Mouse (Mus musculus) limb, embryonic 15.5 days (tissue): Measurements from ENCODE around the gene Txnrd2. TPM values are rescaled to one million over a fixed set of nuclear protein-coding genes. Genes with fewer than 3 reads are reported as not detected.

Experiments used
- ATAC-seq: fragments of 200-750 bp; cut with Nextera tagmentation; 2 replicates; pipeline ENCODE4 v1.8.0; 2017; ENCODE audit warnings: low read depth, moderate TSS enrichment; ENCODE audit not compliant: insufficient number of reproducible peaks, low FRiP score, low TSS enrichment
- H3K27ac ChIP-seq: fragments of 300-500 bp; sonication (generic); 2 replicates; pipeline ENCODE4 v1.5.1; 2015; ENCODE audit warnings: moderate library complexity, mild to moderate bottlenecking, inconsistent platforms
- H3K27me3 ChIP-seq: fragments of 300-500 bp; sonication (generic); 2 replicates; pipeline ENCODE4 v1.6.1; 2015; ENCODE audit warnings: inconsistent platforms
- H3K36me3 ChIP-seq: fragments of 300-500 bp; sonication (generic); 2 replicates; pipeline ENCODE4 v1.6.1; 2015; ENCODE audit warnings: inconsistent platforms
- H3K4me1 ChIP-seq: fragments of 300-500 bp; sonication (generic); 2 replicates; pipeline ENCODE4 v1.6.1; 2015; ENCODE audit warnings: inconsistent platforms
- H3K4me2 ChIP-seq: fragments of 300-500 bp; sonication (generic); 2 replicates; pipeline ENCODE4 v1.6.1; 2015; ENCODE audit warnings: mild to moderate bottlenecking, inconsistent platforms
- H3K4me3 ChIP-seq: fragments of 300-500 bp; sonication (generic); 2 replicates; pipeline ENCODE4 v1.5.1; 2015; ENCODE audit warnings: mild to moderate bottlenecking, inconsistent platforms
- H3K9ac ChIP-seq: fragments of 300-500 bp; sonication (generic); 2 replicates; pipeline ENCODE4 v1.6.1; 2015; ENCODE audit warnings: inconsistent platforms
- H3K9me3 ChIP-seq: fragments of 300-500 bp; sonication (generic); 2 replicates; pipeline ENCODE4 v1.6.1; 2016; ENCODE audit warnings: inconsistent platforms
- WGBS: fragments of 180-500 bp; shearing (Covaris S2); methylation state at CpG from one replicate; pipeline ENCODE4 v1.1.7; 2015; 5-methylcytosine and 5-hydroxymethylcytosine counted together
- polyA plus RNA-seq: library from polyadenylated mRNA; unstranded; fragments of >200 nt; fragmentation: Nextera tagmentation; extraction: Ambion mirVana; gene quantifications from 2 replicates; pipeline ENCODE4 v1.2.1, GENCODE M21; 2015

Txnrd2 gene
- polyA plus RNA-seq, 1 experiment from 2014 or later: 16.8 TPM

DNA sequence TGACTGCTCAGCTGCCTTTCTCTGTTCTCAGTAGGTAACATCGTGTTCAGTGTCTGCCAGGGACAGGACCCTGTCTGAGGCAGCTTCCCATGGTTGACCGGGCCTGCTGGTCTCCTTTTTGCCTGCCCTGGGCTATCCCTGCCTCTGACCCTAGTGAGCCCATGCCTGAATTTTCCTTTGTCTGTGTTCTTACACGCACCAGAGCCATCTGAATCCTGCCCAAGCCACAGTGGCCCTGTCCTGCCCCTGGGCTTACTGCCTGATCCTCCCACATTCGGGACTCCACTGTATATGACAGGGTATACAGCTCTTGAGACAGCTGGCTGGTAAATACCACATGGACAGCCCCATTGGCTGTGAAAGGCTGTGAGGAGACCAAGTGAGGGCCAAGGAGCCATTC, 16.4 kb upstream of the Txnrd2 start:
- H3K9me3 ChIP-seq: no peaks in the 10 kb centered on the region
- H3K27me3 ChIP-seq: no peaks in the 10 kb centered on the region
- no peak overlapping the region for H3K4me2 ChIP-seq
- H3K4me1 ChIP-seq: peaks cover 15% of the 10 kb centered on the region
- ATAC-seq: no peak
- no peak overlapping the region for H3K4me3 ChIP-seq
- H3K36me3 ChIP-seq: peaks cover 68% of the 10 kb centered on the region
- WGBS: 68% methylated on average over 4 of the region's 4 CpGs
- no peak overlapping the region for H3K9ac ChIP-seq
- no peak overlapping the region for H3K27ac ChIP-seq

DNA sequence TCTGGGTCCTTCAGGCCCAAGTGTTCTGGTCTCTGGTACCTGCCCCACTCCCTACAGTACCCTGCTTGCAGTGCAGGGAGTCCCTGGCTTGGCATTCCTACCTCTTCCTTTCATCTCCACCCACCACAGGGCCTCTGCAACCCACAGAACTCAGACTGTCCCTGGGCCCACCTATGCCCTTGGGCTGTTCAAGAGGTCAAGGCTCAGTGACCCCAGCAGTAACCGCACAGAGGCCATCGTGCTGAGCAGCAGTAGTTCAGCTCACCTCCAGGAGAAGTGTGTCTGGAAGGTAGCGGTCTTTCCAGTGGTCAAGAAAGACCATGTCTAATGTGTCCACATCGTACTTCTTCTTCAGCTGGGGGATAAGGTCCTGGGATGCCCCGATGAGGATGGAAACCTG, 15.8 kb upstream of the Txnrd2 start:
- WGBS: 75% methylated on average over 5 of the region's 5 CpGs
- ATAC-seq: no peak
- H3K4me1 ChIP-seq: peaks cover 14% of the 10 kb centered on the region
- H3K4me2 ChIP-seq: no peak overlapping the region
- H3K4me3 ChIP-seq: no peak overlapping the region
- H3K9ac ChIP-seq: no peak overlapping the region
- H3K36me3 ChIP-seq: peaks cover 64% of the 10 kb centered on the region
- no peaks in the 10 kb centered on the region for H3K9me3 ChIP-seq
- no peak overlapping the region for H3K27ac ChIP-seq
- H3K27me3 ChIP-seq: no peaks in the 10 kb centered on the region

DNA sequence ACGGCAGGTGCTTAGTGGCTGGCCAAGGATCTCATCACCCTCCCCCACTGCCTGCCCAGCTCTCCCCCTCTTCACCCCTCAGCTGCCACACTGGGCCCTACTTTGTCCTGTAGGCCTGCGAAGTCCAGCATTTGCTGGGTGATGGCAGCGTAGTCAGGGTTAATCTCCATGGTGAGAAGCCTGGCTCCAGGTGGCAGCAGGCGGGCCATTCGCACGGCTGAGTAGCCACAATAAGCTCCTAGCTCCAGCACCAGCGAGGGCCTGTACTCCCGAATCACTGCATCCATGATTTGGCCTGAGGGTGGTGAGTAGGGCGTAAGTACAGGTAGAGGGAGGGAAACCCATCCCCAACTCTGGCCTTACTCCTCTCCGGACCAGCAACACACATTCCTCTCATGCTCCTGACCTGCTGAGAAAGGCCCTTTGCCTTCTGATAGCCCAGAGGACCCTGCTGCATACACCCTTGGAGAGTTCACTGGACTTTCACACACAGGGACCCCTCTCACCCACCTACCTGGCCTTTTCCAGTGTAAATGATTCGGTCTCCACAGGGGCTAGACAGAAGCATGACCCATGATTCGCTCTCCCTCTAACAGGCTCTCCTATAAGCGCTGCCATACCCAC, 15.0 kb upstream of the Txnrd2 start:
- H3K27ac ChIP-seq: no peak overlapping the region
- no peaks in the 10 kb centered on the region for H3K27me3 ChIP-seq
- ATAC-seq: no peak
- WGBS: 78% methylated on average over 13 of the region's 13 CpGs
- H3K36me3 ChIP-seq: peaks cover 65% of the 10 kb centered on the region
- peaks cover 11% of the 10 kb centered on the region; the same call in 1 of the 2 replicates for H3K4me1 ChIP-seq
- no peak overlapping the region for H3K4me3 ChIP-seq
- no peak overlapping the region for H3K4me2 ChIP-seq
- H3K9ac ChIP-seq: no peak overlapping the region
- H3K9me3 ChIP-seq: no peaks in the 10 kb centered on the region

DNA sequence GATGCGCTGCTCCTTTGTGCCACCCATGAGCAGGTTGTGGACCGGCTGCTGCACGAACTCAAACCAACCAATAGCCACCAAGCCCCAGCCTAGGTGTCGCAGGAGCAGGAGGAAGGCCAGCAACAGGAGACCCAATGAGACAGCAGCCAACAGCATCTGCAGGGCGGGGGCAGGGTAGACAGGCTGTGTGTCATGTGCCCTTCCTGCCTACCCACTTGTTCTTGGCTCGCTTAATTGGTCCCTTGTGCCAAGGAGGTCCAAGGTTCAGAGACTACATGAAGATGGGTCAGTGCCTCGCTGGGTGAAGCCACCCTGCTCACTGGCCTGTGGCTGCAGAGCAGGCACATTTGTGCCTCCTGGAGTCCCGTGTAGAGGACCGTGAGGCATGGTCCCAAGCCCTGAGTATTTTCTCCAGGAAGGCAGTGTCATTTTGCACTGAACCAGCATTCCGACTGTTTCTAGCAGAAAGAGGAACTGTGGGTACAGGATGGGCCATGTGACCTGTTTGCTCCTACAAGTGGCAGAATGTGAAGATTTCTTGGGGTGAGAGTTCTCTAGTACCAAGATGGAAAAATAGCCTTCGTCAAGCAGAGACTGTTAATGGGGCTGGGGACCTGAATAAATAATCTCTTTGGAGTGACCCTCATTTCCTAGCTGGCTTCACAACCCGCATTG, 14.2 kb upstream of the Txnrd2 start:
- no peak overlapping the region for H3K4me3 ChIP-seq
- no peaks in the 10 kb centered on the region for H3K27me3 ChIP-seq
- 78% methylated on average over 12 of the region's 12 CpGs for WGBS
- peaks cover 63% of the 10 kb centered on the region for H3K36me3 ChIP-seq
- H3K4me1 ChIP-seq: peaks cover 16% of the 10 kb centered on the region
- H3K9me3 ChIP-seq: no peaks in the 10 kb centered on the region
- no peak overlapping the region for H3K4me2 ChIP-seq
- ATAC-seq: no peak
- H3K9ac ChIP-seq: no peak overlapping the region
- H3K27ac ChIP-seq: no peak overlapping the region; the same call in 1 of the 2 replicates

DNA sequence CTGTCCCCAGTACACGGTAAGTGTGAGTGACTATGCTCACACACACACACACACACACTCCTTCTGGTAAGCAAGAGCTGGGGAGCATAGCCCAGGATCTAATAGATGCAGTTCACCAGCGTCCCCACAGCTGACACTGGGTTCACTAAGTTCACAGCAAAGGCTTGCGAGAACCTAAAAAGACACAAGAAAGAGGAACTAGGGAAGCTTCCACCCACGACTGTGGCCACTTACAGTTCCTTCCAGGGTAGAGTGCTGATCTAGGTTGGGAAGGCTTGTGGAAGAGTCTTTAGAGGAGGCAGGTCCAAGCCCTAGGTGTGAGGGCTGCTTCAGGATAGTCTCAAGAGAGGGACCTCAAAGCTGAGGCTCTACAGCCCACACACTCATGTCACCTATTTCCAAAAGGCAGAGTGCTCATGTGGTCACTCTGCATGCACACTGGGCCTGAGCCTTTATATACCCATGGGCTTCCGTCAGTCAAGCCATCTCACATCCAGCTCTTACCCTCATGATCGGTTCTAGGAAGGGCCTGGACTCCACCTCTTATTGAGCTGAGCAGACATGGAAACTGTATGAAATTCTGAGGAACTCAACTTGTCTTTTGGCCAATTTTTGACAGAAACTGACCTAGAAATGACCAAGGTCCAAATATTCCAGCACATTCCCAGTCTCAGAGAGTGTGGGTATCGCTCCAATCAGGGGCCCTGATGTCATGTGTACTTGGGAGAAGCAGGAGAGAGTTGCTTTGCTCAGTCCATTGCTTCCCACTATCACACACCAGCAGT, 13.0 kb upstream of the Txnrd2 start:
- H3K27me3 ChIP-seq: no peaks in the 10 kb centered on the region
- H3K4me1 ChIP-seq: peaks cover 11% of the 10 kb centered on the region
- no peak overlapping the region for H3K9ac ChIP-seq
- H3K9me3 ChIP-seq: no peaks in the 10 kb centered on the region
- H3K27ac ChIP-seq: no peak overlapping the region
- no peak for ATAC-seq
- no peak overlapping the region for H3K4me3 ChIP-seq
- 86% methylated on average over 7 of the region's 7 CpGs for WGBS
- H3K36me3 ChIP-seq: peaks cover 60% of the 10 kb centered on the region
- H3K4me2 ChIP-seq: no peak overlapping the region

DNA sequence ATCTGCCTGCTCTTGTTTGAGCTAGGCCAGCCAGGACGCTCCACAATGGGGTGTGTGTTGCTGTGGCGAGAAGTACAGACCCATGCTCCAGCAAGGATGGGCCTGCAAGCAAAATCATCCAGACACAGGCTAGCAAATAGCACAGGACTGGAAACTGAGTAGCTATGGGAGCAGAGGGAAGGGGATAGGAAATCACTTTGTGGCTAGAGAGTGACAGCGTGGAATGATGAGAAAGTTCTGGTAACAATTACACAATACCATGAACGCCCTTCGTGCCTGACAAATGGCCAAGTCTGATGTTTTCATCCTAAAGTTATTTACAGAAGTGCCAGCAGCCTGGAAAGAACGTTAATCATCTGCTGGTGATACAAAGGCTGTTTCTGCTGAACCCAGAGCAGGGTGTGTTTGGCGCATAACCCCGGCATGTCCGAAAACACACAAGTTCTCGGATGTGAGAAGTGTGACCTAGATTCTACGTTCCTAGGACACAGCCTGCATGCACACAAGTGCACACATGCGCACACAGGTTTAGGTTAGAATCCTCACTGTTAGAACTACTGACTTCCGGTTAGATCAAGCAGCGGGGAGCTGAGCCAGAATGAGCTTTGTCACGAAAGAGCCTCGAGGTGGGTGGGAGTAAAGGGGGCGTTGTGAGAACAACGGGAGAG, 10.0 kb upstream of the Txnrd2 start:
- 43% methylated on average over 18 of the region's 18 CpGs for WGBS
- Histone ChIP-seq H3K4me2 (no peak overlapping the region), H3K4me1 (peaks cover 11% of the 10 kb centered on the region), H3K27ac (peak overlapping the region; percentile 81), H3K4me3 (no peak overlapping the region), H3K27me3 (no peaks in the 10 kb centered on the region), H3K9ac (no peak overlapping the region), H3K9me3 (no peaks in the 10 kb centered on the region), H3K36me3 (peaks cover 40% of the 10 kb centered on the region; the same call in 1 of the 2 replicates)
- peak; percentile 42; the same call in 1 of the 2 replicates for ATAC-seq

DNA sequence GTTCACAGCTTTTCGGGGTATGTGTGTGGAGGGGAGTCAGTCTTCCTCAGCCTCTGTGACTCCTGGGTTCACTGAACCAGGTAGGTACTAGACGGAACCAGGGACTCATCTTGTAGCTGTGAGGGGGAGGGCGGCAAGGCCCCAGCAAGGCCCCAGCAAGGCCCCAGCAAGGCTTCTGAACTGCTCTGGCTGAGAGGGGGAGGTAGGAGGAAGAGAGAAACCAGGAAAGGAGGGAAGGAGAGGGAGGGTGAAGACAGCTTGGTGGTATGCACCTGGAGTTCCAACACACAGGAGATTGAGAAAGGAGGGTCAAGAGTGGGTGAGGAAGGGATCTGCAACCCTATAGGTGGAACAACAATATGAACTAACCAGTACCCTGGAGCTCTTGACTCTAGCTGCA, 9.3 kb upstream of the Txnrd2 start:
- ATAC-seq: no peak
- H3K4me3 ChIP-seq: no peak overlapping the region
- peaks cover 11% of the 10 kb centered on the region for H3K4me1 ChIP-seq
- no peaks in the 10 kb centered on the region for H3K9me3 ChIP-seq
- WGBS: 82% methylated on average over 3 of the region's 3 CpGs
- H3K9ac ChIP-seq: no peak overlapping the region
- H3K27ac ChIP-seq: peak overlapping the region; percentile 81
- H3K4me2 ChIP-seq: no peak overlapping the region
- H3K27me3 ChIP-seq: no peaks in the 10 kb centered on the region
- peaks cover 33% of the 10 kb centered on the region; the same call in 1 of the 2 replicates for H3K36me3 ChIP-seq

DNA sequence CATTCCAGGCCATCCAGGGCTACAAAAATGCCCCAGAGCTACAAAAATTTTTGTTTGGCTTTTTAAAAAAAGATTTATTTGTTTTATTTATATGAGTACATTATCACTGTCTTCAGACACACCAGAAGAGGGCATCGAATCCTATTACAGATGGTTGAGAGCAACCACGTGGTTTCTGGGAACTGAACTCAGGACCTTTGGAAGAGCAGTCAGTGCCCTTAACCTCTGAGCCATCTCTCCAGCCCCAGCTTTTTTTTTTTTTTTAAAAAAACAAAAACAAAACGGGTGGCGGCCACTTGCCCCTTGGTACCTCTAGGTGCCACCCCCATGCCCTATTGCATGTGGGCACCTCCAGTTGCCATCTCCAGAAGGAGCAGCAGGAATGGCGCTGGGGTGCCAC, 8.7 kb upstream of the Txnrd2 start:
- Histone ChIP-seq H3K4me2 (no peak overlapping the region), H3K27me3 (no peaks in the 10 kb centered on the region), H3K9me3 (no peaks in the 10 kb centered on the region), H3K36me3 (peaks cover 28% of the 10 kb centered on the region; the same call in 1 of the 2 replicates), H3K27ac (no peak overlapping the region), H3K4me3 (no peak overlapping the region), H3K9ac (no peak overlapping the region), H3K4me1 (peaks cover 11% of the 10 kb centered on the region)
- no peak for ATAC-seq
- WGBS: 89% methylated on average over 5 of the region's 5 CpGs

DNA sequence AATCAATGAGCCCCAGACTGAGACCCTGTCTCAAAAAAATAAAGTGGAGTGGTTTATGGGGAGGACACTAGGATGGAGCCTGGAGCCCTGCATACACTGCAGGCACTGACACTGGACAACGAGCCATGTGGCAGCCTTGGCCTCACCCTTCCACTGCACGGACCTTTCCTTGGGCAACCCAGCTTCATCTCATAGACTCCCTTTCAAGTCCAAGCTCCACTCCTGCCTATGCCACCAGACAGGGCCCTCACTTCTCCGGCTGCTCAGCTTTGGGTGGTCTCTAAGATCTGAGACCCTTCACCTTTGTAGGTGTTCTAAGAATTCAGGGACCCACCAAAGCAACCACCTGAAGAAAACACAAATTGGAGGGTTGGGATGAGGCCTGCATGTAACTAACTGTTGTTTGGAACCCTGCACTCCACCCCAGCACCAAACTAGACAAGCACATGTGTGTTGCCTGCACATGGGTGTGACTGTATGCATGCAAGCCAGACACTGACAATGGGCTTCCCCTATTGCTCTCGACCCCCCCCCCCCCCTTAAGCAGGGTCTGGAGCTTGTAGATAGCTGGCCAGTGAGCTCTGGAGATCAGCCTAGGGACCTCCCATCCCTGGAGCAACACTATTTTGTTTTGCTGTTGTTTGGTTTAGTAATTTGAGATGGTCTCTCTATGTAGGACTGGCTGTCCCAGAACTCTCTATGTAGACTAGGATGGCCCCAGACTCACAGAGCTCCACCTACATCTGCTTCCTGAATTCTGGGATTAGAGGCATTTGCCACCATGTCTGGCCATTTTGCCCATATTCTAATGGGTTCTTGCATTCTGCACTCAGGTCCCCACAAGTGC, 7.2 kb upstream of the Txnrd2 start:
- H3K4me1 ChIP-seq: peaks cover 19% of the 10 kb centered on the region
- WGBS: 83% methylated on average over 4 of the region's 4 CpGs
- peaks cover 26% of the 10 kb centered on the region; the same call in 1 of the 2 replicates for H3K36me3 ChIP-seq
- no peak for ATAC-seq
- no peak overlapping the region for H3K4me3 ChIP-seq
- H3K4me2 ChIP-seq: no peak overlapping the region
- H3K9me3 ChIP-seq: no peaks in the 10 kb centered on the region
- no peak overlapping the region for H3K27ac ChIP-seq
- no peaks in the 10 kb centered on the region for H3K27me3 ChIP-seq
- no peak overlapping the region for H3K9ac ChIP-seq

DNA sequence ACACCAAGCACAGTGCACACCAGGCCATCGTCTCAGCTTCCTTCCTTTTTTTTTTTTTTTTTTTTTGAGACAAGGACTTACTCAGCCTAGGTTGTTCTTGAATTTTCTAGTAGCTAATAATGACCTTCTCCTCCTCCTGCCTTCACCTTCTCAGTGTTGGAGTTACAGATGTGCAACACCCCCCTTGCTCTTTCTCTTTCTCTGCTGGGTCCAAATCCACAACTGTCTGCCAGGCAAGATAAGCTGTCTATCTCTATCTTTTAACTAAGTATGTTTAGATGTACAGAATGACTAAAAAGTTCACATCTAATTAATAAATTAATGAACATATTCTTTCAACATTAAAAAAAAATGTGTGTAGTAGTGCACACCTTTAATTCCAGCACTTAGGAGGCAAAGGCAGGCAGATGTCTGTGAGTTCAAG, 6.6 kb upstream of the Txnrd2 start:
- peaks cover 26% of the 10 kb centered on the region; the same call in 1 of the 2 replicates for H3K36me3 ChIP-seq
- no peak overlapping the region for H3K4me2 ChIP-seq
- no peaks in the 10 kb centered on the region for H3K27me3 ChIP-seq
- no peak for ATAC-seq
- no peak overlapping the region for H3K4me3 ChIP-seq
- peaks cover 25% of the 10 kb centered on the region for H3K4me1 ChIP-seq
- 91% methylated on average over 1 of the region's 1 CpGs for WGBS
- no peak overlapping the region for H3K27ac ChIP-seq
- H3K9me3 ChIP-seq: no peaks in the 10 kb centered on the region
- H3K9ac ChIP-seq: no peak overlapping the region

DNA sequence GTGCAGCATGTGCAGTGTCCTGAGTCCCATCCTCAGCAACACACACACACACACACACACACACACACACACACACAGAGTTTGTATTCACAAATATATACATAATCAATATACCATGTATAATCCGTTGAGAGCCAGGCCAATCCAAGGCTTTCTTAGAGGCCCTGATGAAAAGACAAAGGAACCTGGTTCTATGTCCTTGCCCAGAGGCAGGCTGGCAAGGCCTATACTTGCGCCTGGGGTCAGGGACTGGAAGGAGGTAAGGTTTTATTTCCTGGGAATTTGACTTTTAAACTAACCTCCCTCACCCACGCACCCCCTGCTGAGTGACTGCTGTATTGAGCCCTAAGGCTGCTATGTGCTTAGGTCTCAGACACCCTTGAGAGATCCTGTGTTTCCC, 5.6 kb upstream of the Txnrd2 start:
- no peaks in the 10 kb centered on the region for H3K9me3 ChIP-seq
- H3K27me3 ChIP-seq: no peaks in the 10 kb centered on the region
- H3K4me3 ChIP-seq: no peak overlapping the region
- H3K27ac ChIP-seq: no peak overlapping the region
- 76% methylated on average over 3 of the region's 3 CpGs for WGBS
- H3K4me1 ChIP-seq: peaks cover 33% of the 10 kb centered on the region
- ATAC-seq: no peak
- no peak overlapping the region for H3K4me2 ChIP-seq
- no peak overlapping the region for H3K9ac ChIP-seq
- H3K36me3 ChIP-seq: peaks cover 23% of the 10 kb centered on the region; the same call in 1 of the 2 replicates
